Mouse (Mus musculus) cerebellum, adult 11-12 months (tissue): Measurements from ENCODE around the gene Dera.

ENCODE experiments used
- DNase-seq: peaks from one replicate; pipeline ENCODE4 v3.0.0; 2022

Gene Dera

GRCm38 (mm10) chr6:137808706-137809105 is 54.4 kb downstream of the Dera start:
- no peak for DNase-seq

- DNase-seq, result no peak
Measured at GRCm38 (mm10) chr6:137810136-137810535, 55.8 kb downstream of the Dera start.

DNA sequence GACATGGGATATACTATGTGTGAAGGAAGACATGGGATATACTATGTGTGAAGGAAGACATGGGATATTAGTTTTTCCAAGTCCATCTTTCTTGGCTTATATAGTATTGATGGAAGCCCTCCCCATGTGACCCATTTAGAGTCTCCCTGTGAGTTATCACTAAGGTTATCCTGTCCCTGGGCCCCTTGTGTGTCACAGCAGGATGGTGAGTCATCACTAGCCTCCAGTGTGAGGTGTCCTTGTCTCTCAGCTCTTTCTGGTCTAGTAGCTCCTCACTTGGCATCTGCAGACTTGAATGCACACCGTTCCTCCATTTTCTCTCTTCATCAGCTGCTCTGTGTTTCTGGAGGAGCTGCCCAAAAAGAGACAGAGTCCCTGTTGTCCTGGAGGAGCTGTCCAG is 59.7 kb downstream of the Dera start:
- no peak for DNase-seq

DNA sequence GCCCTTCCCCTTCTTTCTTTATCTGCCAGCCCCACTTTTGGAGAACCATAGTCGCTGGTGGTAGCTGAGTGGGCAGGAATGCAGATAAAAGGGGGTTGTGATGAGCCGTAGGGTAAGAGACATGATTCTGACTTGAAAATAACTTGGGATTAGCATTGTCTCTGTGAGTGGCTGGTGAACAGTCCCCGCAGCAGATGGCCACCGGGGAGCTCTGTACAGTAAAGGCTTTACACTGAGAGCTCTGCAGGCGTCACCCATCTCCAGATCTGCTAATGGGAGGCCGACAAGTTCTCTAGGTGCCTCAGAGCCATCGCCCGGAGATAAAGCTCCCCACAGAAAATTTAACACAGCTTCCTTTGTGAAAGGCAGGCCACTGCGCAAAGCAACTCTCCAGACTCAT is 62.2 kb downstream of the Dera start:
- no peak for DNase-seq

DNA sequence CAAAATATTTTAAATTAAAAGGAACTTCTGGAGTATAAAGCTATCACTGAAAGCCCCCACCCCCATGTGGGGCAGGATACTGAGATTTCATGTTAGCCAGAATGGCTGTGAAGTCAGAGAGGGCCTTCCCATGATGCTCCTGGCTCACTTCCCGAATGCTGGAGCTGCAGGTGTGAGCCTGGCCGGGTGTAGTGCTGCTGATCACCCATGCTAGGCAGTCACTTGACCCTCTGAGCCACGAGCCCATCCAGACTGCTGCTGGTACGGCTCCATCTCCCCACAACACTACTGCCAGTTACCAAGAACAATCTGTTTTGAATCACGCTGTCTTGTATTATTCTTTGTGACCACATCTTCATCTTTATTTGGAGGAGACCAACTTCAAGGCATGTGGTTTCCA is 68.2 kb downstream of the Dera start:
- no peak for DNase-seq

DNA sequence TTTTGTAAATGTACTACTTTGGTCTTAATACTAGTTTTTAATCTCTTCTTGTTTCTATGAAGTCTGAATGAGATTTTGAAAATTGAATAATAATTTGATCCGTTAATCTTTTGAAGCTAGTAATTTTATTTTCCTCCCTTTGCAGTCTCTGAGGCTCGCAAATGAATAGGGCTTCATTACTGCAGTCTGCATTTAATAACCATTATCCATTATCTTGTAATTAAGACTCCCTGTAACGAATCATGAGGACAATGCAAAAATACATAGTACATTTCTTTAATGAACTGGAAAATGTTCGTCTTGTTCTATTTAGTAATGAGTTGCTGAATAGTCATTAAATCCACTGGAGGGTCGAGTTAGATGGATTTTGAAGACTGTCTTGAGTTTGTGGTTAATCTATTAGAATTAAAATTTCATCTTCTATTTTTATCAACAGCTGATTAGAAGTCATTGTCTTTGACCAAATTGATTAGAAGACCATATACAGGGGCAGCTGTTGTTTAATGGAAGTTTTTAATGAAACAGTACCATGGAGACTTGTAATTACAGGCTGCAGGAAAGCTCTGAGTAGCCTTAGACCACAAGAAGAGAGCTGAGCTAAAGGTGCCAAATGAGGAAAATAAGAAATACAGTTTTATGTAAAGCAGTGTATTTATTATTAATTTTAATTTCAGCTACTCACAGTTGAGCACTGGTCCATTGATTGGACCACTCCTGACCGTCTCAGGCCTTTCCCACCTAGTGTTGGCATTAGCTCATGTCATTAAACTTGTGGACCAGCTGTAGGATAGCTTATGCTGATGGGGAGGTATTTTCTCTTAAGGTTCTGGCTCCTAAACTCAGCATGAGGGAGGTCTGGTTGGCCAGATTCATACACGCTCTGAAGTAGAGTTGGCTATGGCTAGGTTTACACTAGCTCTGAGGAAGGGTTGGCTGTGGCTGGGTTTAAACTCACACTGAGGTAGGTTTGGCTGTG is 70.0 kb downstream of the Dera start:
- no peak for DNase-seq

DNA sequence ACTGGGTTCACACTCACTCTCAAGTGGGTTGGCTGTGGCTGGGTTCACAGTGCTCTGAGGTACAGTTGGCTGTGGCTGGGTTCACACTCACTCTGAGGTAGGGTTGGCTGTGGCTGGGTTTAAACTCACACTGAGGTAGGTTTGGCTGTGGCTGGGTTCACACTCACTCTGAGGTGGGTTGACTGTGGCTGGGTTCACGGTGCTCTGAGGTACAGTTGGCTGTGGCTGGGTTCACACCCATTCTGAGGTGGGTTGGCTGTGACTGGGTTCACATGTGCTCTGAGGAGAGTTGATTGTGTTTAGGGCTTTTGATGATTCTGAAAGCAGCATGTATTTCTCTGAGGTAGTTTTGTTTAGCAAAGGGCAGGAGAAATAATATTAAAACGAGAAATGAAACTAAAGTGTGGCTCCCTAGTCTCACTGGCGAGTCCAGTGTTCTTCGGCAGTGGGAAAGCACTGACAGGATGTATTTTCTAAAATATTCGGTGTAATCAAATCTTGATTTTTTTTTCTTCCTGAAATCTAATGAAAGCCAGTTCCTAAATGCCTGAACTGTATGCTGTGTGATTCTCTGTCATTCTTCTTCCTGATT is 70.8 kb downstream of the Dera start:
- DNase-seq, result no peak

DNA sequence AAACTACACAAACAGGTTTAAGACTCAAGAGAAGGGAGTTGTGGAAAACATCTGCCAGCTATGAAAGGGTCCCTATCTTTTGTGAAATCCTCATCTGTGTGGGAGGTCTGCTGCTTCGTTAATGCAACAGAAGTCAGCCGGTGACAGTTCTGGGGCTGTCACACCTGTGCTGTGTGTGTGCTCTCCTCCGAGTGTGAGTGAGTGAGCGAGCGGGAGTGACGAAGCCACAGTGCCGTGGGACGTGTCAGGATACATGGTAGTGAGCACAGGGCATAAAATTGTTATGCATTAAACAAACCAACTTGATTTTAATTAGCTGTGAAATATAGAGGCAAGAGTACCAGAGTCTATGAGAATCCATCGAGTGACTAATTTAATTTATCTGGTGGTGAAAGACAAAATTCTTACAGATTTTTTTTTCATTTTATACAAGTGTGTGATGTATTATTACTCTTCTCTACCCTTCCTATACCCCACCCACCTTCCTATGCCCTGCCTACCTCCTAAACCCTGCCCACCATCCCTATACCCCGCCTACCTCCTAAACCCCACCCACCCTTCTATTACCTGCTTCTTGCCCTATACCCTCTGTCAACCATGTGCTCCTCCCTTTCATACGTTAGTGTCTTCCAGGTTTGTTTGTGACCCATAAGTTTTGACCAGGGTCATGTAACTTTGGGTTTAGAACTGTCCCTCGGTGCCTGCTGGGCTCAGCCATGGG is 74.9 kb downstream of the Dera start:
- DNase-seq, result no peak

- no peak for DNase-seq
Measured at GRCm38 (mm10) chr6:137836799-137837198, 82.5 kb downstream of the Dera start.

GRCm38 (mm10) chr6:137843337-137843736 is 89.0 kb downstream of the Dera start:
- DNase-seq, result no peak

DNA sequence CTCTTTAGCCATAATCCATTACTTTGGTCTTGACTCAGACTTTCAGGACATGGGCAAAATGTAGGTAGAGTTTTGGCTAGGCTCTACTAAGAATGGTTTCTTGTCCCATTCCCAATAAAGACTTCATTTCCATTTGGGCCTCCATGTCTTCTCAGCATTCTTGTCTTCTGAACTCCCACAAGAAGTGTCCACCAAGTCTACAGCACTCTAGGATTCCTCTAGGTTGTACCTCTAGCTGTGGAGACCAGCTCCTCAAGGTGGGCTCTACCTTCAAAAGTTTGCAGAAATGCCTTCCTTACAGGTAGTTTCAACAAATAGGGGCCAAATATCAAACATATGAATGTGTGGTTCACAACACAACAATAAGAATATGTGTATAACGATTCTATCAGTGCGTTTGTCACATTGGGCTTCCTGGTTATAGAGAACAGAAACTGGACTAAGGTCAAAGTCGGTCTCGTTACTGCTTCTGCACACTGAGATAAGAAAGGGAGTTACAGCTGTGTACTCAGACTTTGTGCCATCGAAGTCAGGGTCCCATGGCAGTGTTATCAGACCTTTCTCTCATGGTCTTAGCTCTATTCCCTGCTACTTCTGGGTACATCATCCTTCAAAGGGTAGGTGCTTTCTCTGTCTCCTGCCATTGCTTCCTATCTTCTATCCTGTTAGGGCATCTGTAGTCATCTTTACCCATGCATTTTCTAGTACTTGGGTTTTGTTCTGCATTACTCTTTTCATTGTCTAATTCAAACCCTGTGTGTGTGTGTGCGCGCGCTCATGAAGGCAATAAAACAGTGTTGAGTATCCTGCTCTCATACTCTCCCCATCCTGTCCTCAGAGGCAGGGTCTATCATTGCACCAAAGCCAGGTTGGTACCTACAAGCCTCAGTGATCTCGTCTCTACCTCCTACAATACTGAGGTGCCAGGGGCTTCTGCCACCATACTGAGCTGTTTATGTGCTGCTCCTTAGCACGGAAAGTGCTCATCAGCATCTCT is 103.2 kb downstream of the Dera start:
- no peak for DNase-seq

DNA sequence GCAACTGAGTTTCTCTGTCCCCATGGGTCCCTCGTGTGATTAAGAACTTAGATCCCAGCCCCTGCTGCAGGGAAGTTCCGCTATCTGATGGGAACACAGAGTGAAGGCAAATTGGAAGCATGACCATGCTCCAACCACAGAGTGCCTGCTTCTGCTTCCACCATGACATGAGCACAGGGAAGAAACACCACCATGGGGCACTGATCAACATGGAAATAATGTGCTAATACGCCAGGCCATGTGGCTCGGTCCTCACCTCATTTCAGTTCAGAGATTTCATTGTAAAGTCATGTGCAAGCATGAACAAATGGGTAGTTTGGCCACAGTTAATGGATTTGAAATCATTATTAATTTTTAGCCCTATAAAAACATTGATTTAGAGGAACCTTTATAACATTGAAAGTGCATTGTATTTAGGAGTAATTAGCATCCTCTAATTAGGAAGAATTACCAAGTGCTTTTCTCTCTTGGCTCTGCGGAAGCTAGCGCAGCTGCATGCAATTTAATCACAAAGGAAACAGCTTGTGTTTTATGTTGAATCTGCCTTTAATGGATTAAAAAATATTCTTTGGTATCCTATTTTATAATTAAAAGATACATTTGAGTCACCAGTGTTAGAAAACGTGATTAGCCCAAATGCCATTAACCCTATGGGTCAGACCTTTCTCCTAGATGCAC is 115.7 kb downstream of the Dera start:
- DNase-seq, result no peak

- no peak for DNase-seq
Measured at GRCm38 (mm10) chr6:137870667-137871066, 116.3 kb downstream of the Dera start.

GRCm38 (mm10) chr6:137872055-137872735 is 117.8 kb downstream of the Dera start:
- no peak for DNase-seq

GRCm38 (mm10) chr6:137874471-137875244 is 120.3 kb downstream of the Dera start:
- no peak for DNase-seq

DNA sequence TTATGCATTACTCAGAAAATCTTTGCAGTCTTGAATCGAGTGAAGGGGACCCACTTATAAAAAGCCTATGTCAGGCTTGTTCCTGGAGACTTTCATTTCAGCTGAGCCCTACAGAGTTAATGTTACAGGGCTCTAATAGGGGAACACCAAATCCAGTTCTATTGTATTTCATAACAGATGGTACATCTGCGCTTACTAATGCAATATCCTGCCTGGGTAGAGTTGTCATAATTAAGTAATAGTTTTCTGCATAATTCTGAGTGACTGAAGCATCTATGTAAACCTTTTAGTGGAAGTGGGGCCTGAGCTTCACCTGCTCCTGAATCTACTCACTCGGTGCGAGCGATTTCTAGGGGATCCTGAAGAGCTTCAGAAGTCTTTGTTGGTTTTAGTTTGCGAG is 131.3 kb downstream of the Dera start:
- no peak for DNase-seq

- DNase-seq, result no peak
Measured at GRCm38 (mm10) chr6:137886210-137886979, 132.0 kb downstream of the Dera start.

- DNase-seq, result no peak
Measured at GRCm38 (mm10) chr6:137887258-137887657, 132.9 kb downstream of the Dera start.

- DNase-seq, result no peak
Measured at GRCm38 (mm10) chr6:137897671-137898070, 143.3 kb downstream of the Dera start.

DNA sequence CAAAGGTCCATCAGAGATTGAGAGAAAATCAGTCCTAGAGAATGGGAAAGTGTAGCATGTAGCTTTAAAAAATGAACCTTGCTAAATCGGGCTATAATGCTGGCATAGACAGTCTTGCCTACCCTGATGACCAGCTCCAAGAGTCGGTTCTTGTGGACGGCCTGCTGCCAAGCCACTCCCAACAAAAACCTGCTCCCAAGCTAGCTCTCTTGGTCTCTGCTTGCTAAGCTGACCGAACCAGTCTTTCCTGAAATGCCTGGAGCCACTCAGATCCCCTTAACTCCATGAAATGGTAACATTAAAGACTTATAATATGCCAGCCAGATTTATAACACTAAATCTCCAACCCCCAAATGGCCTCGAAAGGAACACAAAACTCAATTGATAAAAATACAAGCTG is 146.9 kb downstream of the Dera start:
- no peak for DNase-seq
